Mouse (Mus musculus) liver, embryonic 15.5 days (tissue): Measurements from ENCODE around the gene Col19a1. TPM values are rescaled to one million over a fixed set of nuclear protein-coding genes. Genes with fewer than 3 reads are reported as not detected.

Experiments
- ATAC-seq: fragments of 200-750 bp; cut with Nextera tagmentation; 2 replicates; pipeline ENCODE4 v1.8.0; 2017; ENCODE audit warnings: moderate number of reproducible peaks, mild to moderate bottlenecking, moderate library complexity; ENCODE audit not compliant: insufficient read depth
- H3K27ac ChIP-seq: fragments of 300-500 bp; sonication (generic); replicated peaks from 2 replicates; pipeline ENCODE4 v1.5.1; 2015; ENCODE audit warnings: mild to moderate bottlenecking, inconsistent platforms
- H3K27me3 ChIP-seq: fragments of 300-500 bp; sonication (generic); 2 replicates; pipeline ENCODE4 v1.6.1; 2015; ENCODE audit warnings: mild to moderate bottlenecking, inconsistent platforms
- H3K36me3 ChIP-seq: fragments of 300-500 bp; sonication (generic); replicated peaks from 2 replicates; pipeline ENCODE4 v1.6.1; 2015; ENCODE audit warnings: moderate library complexity, mild to moderate bottlenecking, inconsistent platforms
- H3K4me1 ChIP-seq: fragments of 300-500 bp; sonication (generic); replicated peaks from 2 replicates; pipeline ENCODE4 v1.6.1; 2015; ENCODE audit warnings: inconsistent platforms
- H3K4me2 ChIP-seq: fragments of 300-500 bp; sonication (generic); 2 replicates; pipeline ENCODE4 v1.6.1; 2015; ENCODE audit warnings: moderate library complexity, mild to moderate bottlenecking, inconsistent platforms
- H3K4me3 ChIP-seq: fragments of 300-500 bp; sonication (generic); replicated peaks from 2 replicates; pipeline ENCODE4 v1.5.1; 2015; ENCODE audit warnings: mild to moderate bottlenecking, inconsistent platforms
- H3K9ac ChIP-seq: fragments of 300-500 bp; sonication (generic); 2 replicates; pipeline ENCODE4 v1.6.1; 2015; ENCODE audit warnings: moderate library complexity, mild to moderate bottlenecking, inconsistent platforms
- H3K9me3 ChIP-seq: fragments of 300-500 bp; sonication (generic); replicated peaks from 2 replicates; pipeline ENCODE4 v1.6.1; 2016; ENCODE audit warnings: inconsistent platforms
- WGBS: fragments of 180-500 bp; shearing (Covaris S2); methylation state at CpG from one replicate; pipeline ENCODE4 v1.1.7; 2015; ENCODE audit warnings: mixed read lengths; ENCODE audit not compliant: insufficient replicate concordance; 5-methylcytosine and 5-hydroxymethylcytosine counted together
- polyA plus RNA-seq: library from polyadenylated mRNA; unstranded; fragments of >200 nt; fragmentation: Nextera tagmentation; extraction: Ambion mirVana; gene quantifications from 2 replicates; pipeline ENCODE4 v1.2.1, GENCODE M21; 2015

Gene Col19a1
- polyA plus RNA-seq, 1 experiment from 2014 or later: 0.07 TPM

- Histone ChIP-seq H3K27ac (no peak overlapping the region), H3K4me2 (no peak overlapping the region), H3K36me3 (no peaks in the 10 kb centered on the region), H3K9ac (no peak overlapping the region), H3K4me3 (no peak overlapping the region), H3K9me3 (no peaks in the 10 kb centered on the region), H3K27me3 (no peaks in the 10 kb centered on the region), H3K4me1 (no peaks in the 10 kb centered on the region)
- 63% methylated on average over 13 of the region's 13 CpGs for WGBS
- ATAC-seq: no peak
Measured at GRCm38 (mm10) chr1:24245700-24246375, 341.4 kb downstream of the Col19a1 start.

DNA sequence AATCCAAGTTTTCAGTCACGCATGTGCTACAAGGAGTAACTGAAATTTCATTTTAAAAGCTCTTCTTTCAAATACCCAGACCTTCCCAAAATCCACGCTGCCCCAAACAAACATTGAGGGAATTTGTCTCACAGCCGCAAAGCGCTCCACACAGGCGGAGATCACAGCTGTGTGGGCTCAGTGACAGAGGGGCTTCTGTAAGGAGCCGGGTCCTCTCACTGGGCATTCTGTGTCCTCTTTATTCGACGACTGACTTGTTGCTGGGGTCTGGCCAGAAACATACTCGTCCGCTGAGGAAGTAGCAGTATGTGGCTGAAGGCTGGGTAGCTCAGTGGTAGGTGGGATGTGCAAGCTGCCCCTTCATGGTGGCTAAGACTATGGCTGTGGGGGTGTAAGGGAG is 342.3 kb downstream of the Col19a1 start:
- Histone ChIP-seq H3K27ac (no peak overlapping the region), H3K27me3 (no peaks in the 10 kb centered on the region), H3K4me2 (no peak overlapping the region), H3K36me3 (no peaks in the 10 kb centered on the region), H3K4me1 (no peaks in the 10 kb centered on the region), H3K9me3 (no peaks in the 10 kb centered on the region), H3K4me3 (no peak overlapping the region), H3K9ac (no peak overlapping the region)
- 74% methylated on average over 10 of the region's 10 CpGs for WGBS
- ATAC-seq: no peak

GRCm38 (mm10) chr1:24240039-24240691 is 347.1 kb downstream of the Col19a1 start:
- no peaks in the 10 kb centered on the region for H3K27me3 ChIP-seq
- ATAC-seq: no peak
- no peak overlapping the region for H3K9ac ChIP-seq
- no peak overlapping the region for H3K27ac ChIP-seq
- H3K36me3 ChIP-seq: no peaks in the 10 kb centered on the region
- no peaks in the 10 kb centered on the region for H3K4me1 ChIP-seq
- no peaks in the 10 kb centered on the region for H3K9me3 ChIP-seq
- no peak overlapping the region for H3K4me3 ChIP-seq
- WGBS: 68% methylated on average over 8 of the region's 8 CpGs
- H3K4me2 ChIP-seq: no peak overlapping the region

DNA sequence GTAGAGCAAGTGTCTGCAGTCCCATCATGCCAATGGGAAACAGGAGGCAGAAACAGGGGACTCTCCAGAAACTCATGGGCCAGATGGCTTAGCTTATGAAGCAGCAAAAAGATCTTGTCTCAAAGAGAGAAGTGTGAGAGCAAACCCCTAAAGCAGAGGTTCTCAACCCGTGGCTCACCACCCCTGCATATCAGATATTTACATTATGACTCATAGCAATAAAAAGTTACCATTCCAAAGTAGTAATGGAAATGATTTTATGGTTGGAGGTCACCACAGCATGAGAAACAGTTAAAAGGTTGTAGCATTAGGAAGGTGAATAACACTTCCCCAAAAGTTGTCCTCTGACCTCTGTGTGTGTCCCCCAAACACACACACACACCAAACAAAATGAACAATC is 350.9 kb downstream of the Col19a1 start:
- Histone ChIP-seq H3K9me3 (no peaks in the 10 kb centered on the region), H3K4me2 (no peak overlapping the region), H3K27ac (no peak overlapping the region), H3K9ac (no peak overlapping the region), H3K4me3 (no peak overlapping the region), H3K4me1 (no peaks in the 10 kb centered on the region), H3K36me3 (no peaks in the 10 kb centered on the region), H3K27me3 (no peaks in the 10 kb centered on the region)
- 47% methylated on average over 1 of the region's 1 CpGs for WGBS
- ATAC-seq: no peak

DNA sequence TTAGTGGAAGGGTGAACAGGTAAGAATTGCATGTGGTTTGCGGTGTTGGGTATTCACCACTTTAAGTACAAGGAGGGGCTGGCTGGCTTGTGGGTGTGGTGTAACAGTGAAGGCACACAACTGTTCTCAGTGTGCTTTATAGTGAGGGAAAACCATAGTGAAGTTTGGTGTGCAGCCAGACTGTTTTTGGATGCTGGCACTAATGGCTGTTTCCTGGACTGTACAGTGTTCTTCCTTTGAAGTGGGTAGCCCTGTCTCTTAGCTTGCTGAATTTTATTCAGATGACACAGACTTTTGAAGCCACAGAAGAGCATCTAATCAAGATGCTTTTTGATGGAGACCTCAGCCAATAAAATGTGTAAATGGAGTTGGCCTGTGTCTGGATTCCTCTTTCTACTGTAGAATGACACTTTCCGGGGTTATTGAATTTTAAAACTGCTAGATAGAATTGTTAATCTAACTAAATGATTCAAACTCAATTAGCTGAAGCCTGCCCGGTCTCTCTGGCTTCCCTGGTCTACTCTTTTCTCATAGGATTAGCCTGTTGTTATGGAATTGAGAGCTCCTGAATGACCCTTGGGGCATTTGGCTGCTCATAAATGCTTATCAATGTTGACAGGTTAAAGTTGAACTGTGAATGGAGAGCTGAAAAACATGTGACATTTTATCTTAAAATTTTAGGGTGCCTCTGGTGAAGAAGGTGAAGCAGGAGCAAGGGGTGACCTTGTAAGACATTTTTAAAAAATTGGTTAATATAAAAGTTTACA is 355.6 kb downstream of the Col19a1 start:
- Histone ChIP-seq H3K4me2 (no peak overlapping the region), H3K4me3 (no peak overlapping the region), H3K27ac (no peak overlapping the region), H3K36me3 (no peaks in the 10 kb centered on the region), H3K9ac (no peak overlapping the region), H3K4me1 (no peaks in the 10 kb centered on the region), H3K9me3 (no peaks in the 10 kb centered on the region), H3K27me3 (no peaks in the 10 kb centered on the region)
- no peak for ATAC-seq
- 53% methylated on average over 3 of the region's 3 CpGs for WGBS

GRCm38 (mm10) chr1:24230428-24230827 is 356.8 kb downstream of the Col19a1 start:
- Histone ChIP-seq H3K9me3 (no peaks in the 10 kb centered on the region), H3K4me1 (no peaks in the 10 kb centered on the region), H3K9ac (no peak overlapping the region), H3K27me3 (no peaks in the 10 kb centered on the region), H3K36me3 (no peaks in the 10 kb centered on the region), H3K27ac (no peak overlapping the region), H3K4me2 (no peak overlapping the region), H3K4me3 (no peak overlapping the region)
- no peak for ATAC-seq
- 46% methylated on average over 8 of the region's 8 CpGs for WGBS

DNA sequence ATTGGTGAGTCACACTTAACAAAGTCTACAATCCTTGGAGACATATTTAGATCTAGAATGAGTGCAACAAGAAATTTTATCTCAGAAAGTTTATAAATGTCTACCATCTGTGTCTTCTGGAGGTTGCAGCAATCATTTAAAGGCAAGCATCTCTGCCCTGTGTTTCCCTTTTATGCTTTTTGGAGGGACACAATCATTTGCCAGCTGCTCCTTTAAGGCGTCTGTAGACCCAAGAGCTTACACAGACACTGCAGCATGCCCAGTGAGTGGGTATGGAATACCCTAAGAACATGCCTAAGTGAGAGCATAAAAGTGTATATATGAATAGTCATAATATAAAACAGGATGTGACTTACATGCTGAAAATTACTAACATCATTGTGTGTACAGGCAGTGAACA is 357.7 kb downstream of the Col19a1 start:
- no peak overlapping the region for H3K4me3 ChIP-seq
- H3K36me3 ChIP-seq: no peaks in the 10 kb centered on the region
- 46% methylated on average over 1 of the region's 1 CpGs for WGBS
- no peak overlapping the region for H3K4me2 ChIP-seq
- no peaks in the 10 kb centered on the region for H3K9me3 ChIP-seq
- ATAC-seq: no peak
- no peaks in the 10 kb centered on the region for H3K4me1 ChIP-seq
- no peak overlapping the region for H3K27ac ChIP-seq
- no peak overlapping the region for H3K9ac ChIP-seq
- H3K27me3 ChIP-seq: no peaks in the 10 kb centered on the region

GRCm38 (mm10) chr1:24226941-24227711 is 360.1 kb downstream of the Col19a1 start:
- no peaks in the 10 kb centered on the region for H3K27me3 ChIP-seq
- ATAC-seq: no peak
- H3K36me3 ChIP-seq: no peaks in the 10 kb centered on the region
- H3K27ac ChIP-seq: no peak overlapping the region
- no peak overlapping the region for H3K4me2 ChIP-seq
- no peak overlapping the region for H3K4me3 ChIP-seq
- 66% methylated on average over 6 of the region's 6 CpGs for WGBS
- no peaks in the 10 kb centered on the region for H3K9me3 ChIP-seq
- no peak overlapping the region for H3K9ac ChIP-seq
- H3K4me1 ChIP-seq: no peaks in the 10 kb centered on the region

GRCm38 (mm10) chr1:24225825-24226526 is 361.3 kb downstream of the Col19a1 start:
- Histone ChIP-seq H3K4me2 (no peak overlapping the region), H3K4me1 (no peaks in the 10 kb centered on the region), H3K27me3 (no peaks in the 10 kb centered on the region), H3K9me3 (no peaks in the 10 kb centered on the region), H3K4me3 (no peak overlapping the region), H3K36me3 (no peaks in the 10 kb centered on the region), H3K9ac (no peak overlapping the region), H3K27ac (no peak overlapping the region)
- no peak for ATAC-seq
- 56% methylated on average over 4 of the region's 4 CpGs for WGBS

- WGBS: 70% methylated on average over 8 of the region's 8 CpGs
Measured at GRCm38 (mm10) chr1:24222981-24223612, 364.2 kb downstream of the Col19a1 start.

More at GRCm38 (mm10) chr1:24222981-24223612, 364.2 kb downstream of the Col19a1 start:
- no peak overlapping the region for H3K9ac ChIP-seq
- H3K4me1 ChIP-seq: no peaks in the 10 kb centered on the region
- no peak overlapping the region for H3K4me2 ChIP-seq
- no peak overlapping the region for H3K27ac ChIP-seq
- no peaks in the 10 kb centered on the region for H3K36me3 ChIP-seq
- H3K9me3 ChIP-seq: no peaks in the 10 kb centered on the region
- H3K27me3 ChIP-seq: no peaks in the 10 kb centered on the region
- H3K4me3 ChIP-seq: no peak overlapping the region
- ATAC-seq: no peak
